Mouse (Mus musculus): ENCODE data around the gene Fam19a3. TPM values are rescaled to one million over a fixed set of nuclear protein-coding genes. Genes with fewer than 3 reads are reported as not detected.

Fam19a3 gene
- polyA plus RNA-seq, 1 experiment = not detected

GRCm38 (mm10) chr3:104812254-104812653 is 30.6 kb upstream of the Fam19a3 start:
- Histone ChIP-seq H3K4me3 (ENCODE audit: insufficient read depth, low read depth, low read length) (no peak overlapping the region), H3K4me1 (ENCODE audit: control insufficient read depth, insufficient read depth, low read length) (no peaks in the 10 kb centered on the region), H3K27ac (ENCODE audit: insufficient read depth, low read depth, low read length) (no peak overlapping the region)
- TF ChIP-seq POLR2A (IDR thresholded peaks at IDR 0.05; ENCODE audit: insufficient read depth, low read depth, low read length) = no peak
- TF ChIP-seq CTCF (IDR thresholded peaks at IDR 0.05; ENCODE audit: insufficient read depth, low read depth, low read length) = no peak
- 93% methylated on average over 4 of the region's 4 CpGs for WGBS

GRCm38 (mm10) chr3:104811752-104812151 is 30.1 kb upstream of the Fam19a3 start:
- no peak overlapping the region for H3K27ac ChIP-seq (ENCODE audit: insufficient read depth, low read depth, low read length)
- H3K4me1 ChIP-seq (ENCODE audit: control insufficient read depth, insufficient read depth, low read length) = no peaks in the 10 kb centered on the region
- H3K4me3 ChIP-seq (ENCODE audit: insufficient read depth, low read depth, low read length) = no peak overlapping the region
- TF ChIP-seq POLR2A (IDR thresholded peaks at IDR 0.05; ENCODE audit: insufficient read depth, low read depth, low read length) (no peak), CTCF (IDR thresholded peaks at IDR 0.05; ENCODE audit: insufficient read depth, low read depth, low read length) (no peak)
- 62% methylated on average over 3 of the region's 3 CpGs for WGBS

GRCm38 (mm10) chr3:104805539-104805938 is 23.9 kb upstream of the Fam19a3 start:
- WGBS = 89% methylated on average over 9 of the region's 9 CpGs
- TF ChIP-seq CTCF (IDR thresholded peaks at IDR 0.05; ENCODE audit: insufficient read depth, low read depth, low read length) (no peak), POLR2A (IDR thresholded peaks at IDR 0.05; ENCODE audit: insufficient read depth, low read depth, low read length) (no peak)
- Histone ChIP-seq H3K4me1 (ENCODE audit: control insufficient read depth, insufficient read depth, low read length) (no peaks in the 10 kb centered on the region), H3K27ac (ENCODE audit: insufficient read depth, low read depth, low read length) (no peak overlapping the region), H3K4me3 (ENCODE audit: insufficient read depth, low read depth, low read length) (no peak overlapping the region)

GRCm38 (mm10) chr3:104804312-104804711 is 22.7 kb upstream of the Fam19a3 start:
- TF ChIP-seq POLR2A (IDR thresholded peaks at IDR 0.05; ENCODE audit: insufficient read depth, low read depth, low read length) (no peak), CTCF (IDR thresholded peaks at IDR 0.05; ENCODE audit: insufficient read depth, low read depth, low read length) (no peak)
- 94% methylated on average over 10 of the region's 10 CpGs for WGBS
- Histone ChIP-seq H3K4me1 (ENCODE audit: control insufficient read depth, insufficient read depth, low read length) (no peaks in the 10 kb centered on the region), H3K4me3 (ENCODE audit: insufficient read depth, low read depth, low read length) (no peak overlapping the region), H3K27ac (ENCODE audit: insufficient read depth, low read depth, low read length) (no peak overlapping the region)

GRCm38 (mm10) chr3:104801481-104801880 is 19.8 kb upstream of the Fam19a3 start:
- 93% methylated on average over 6 of the region's 6 CpGs for WGBS
- Histone ChIP-seq H3K4me3 (ENCODE audit: insufficient read depth, low read depth, low read length) (no peak overlapping the region), H3K27ac (ENCODE audit: insufficient read depth, low read depth, low read length) (no peak overlapping the region)

GRCm38 (mm10) chr3:104800681-104801080 is 19.0 kb upstream of the Fam19a3 start:
- H3K4me1 ChIP-seq (ENCODE audit: control insufficient read depth, insufficient read depth, low read length) = no peaks in the 10 kb centered on the region
- no peak overlapping the region for H3K4me3 ChIP-seq (ENCODE audit: insufficient read depth, low read depth, low read length)
- TF ChIP-seq POLR2A (IDR thresholded peaks at IDR 0.05; ENCODE audit: insufficient read depth, low read depth, low read length) (no peak), CTCF (IDR thresholded peaks at IDR 0.05; ENCODE audit: insufficient read depth, low read depth, low read length) (no peak)
- no peak overlapping the region for H3K27ac ChIP-seq (ENCODE audit: insufficient read depth, low read depth, low read length)
- 97% methylated on average over 11 of the region's 11 CpGs for WGBS

More at GRCm38 (mm10) chr3:104801481-104801880, 19.8 kb upstream of the Fam19a3 start:
- H3K4me1 ChIP-seq (ENCODE audit: control insufficient read depth, insufficient read depth, low read length) = no peaks in the 10 kb centered on the region
- TF ChIP-seq POLR2A (IDR thresholded peaks at IDR 0.05; ENCODE audit: insufficient read depth, low read depth, low read length) (no peak), CTCF (IDR thresholded peaks at IDR 0.05; ENCODE audit: insufficient read depth, low read depth, low read length) (no peak)

- no peak overlapping the region for H3K4me3 ChIP-seq (ENCODE audit: insufficient read depth, low read depth, low read length)
- 86% methylated on average over 15 of the region's 15 CpGs for whole genome bisulfite sequencing
- TF ChIP-seq CTCF (IDR thresholded peaks at IDR 0.05; ENCODE audit: insufficient read depth, low read depth, low read length) (no peak), POLR2A (IDR thresholded peaks at IDR 0.05; ENCODE audit: insufficient read depth, low read depth, low read length) (no peak)
- peaks cover 9% of the 10 kb centered on the region for H3K4me1 ChIP-seq (ENCODE audit: control insufficient read depth, insufficient read depth, low read length)
- H3K27ac ChIP-seq (ENCODE audit: insufficient read depth, low read depth, low read length) = no peak overlapping the region
Measured at GRCm38 (mm10) chr3:104796430-104797082, 14.9 kb upstream of the Fam19a3 start.

GRCm38 (mm10) chr3:104795661-104796340 is 14.2 kb upstream of the Fam19a3 start:
- Histone ChIP-seq H3K27ac (ENCODE audit: insufficient read depth, low read depth, low read length) (no peak overlapping the region), H3K4me3 (ENCODE audit: insufficient read depth, low read depth, low read length) (no peak overlapping the region), H3K4me1 (ENCODE audit: control insufficient read depth, insufficient read depth, low read length) (peaks cover 16% of the 10 kb centered on the region)
- TF ChIP-seq POLR2A (IDR thresholded peaks at IDR 0.05; ENCODE audit: insufficient read depth, low read depth, low read length) (no peak), CTCF (IDR thresholded peaks at IDR 0.05; ENCODE audit: insufficient read depth, low read depth, low read length) (no peak)
- WGBS = 74% methylated on average over 15 of the region's 15 CpGs

GRCm38 (mm10) chr3:104794953-104795470 is 13.4 kb upstream of the Fam19a3 start:
- Histone ChIP-seq H3K27ac (ENCODE audit: insufficient read depth, low read depth, low read length) (no peak overlapping the region), H3K4me1 (ENCODE audit: control insufficient read depth, insufficient read depth, low read length) (peaks cover 24% of the 10 kb centered on the region), H3K4me3 (ENCODE audit: insufficient read depth, low read depth, low read length) (no peak overlapping the region)
- TF ChIP-seq CTCF (IDR thresholded peaks at IDR 0.05; ENCODE audit: insufficient read depth, low read depth, low read length) (no peak), POLR2A (IDR thresholded peaks at IDR 0.05; ENCODE audit: insufficient read depth, low read depth, low read length) (no peak)
- 77% methylated on average over 12 of the region's 12 CpGs for WGBS
